Mouse (Mus musculus): Measurements from ENCODE around the gene Gm5134. TPM values are rescaled to one million over a fixed set of nuclear protein-coding genes. Genes with fewer than 3 reads are reported as not detected.

Gene Gm5134
- total and polyA plus RNA-seq, 3 experiments: not detected

GRCm38 (mm10) chr10:75936909-75937667, 17.2 kb upstream of the Gm5134 start:
- 48% methylated on average over 18 of the region's 18 CpGs for WGBS
- DNase-seq: no peak
- Histone ChIP-seq H3K9ac (ENCODE audit: low read depth, low read length) (peak overlapping the region; percentile 55), H3K4me1 (ENCODE audit: control insufficient read depth, insufficient read depth, low read length) (peaks cover 9% of the 10 kb centered on the region), H3K36me3 (ENCODE audit: control insufficient read depth, insufficient read depth, low read length) (no peaks in the 10 kb centered on the region), H3K27ac (peak overlapping the region; percentile 84; the same call in 1 of the 2 replicates), H3K79me2 (replicated peaks; ENCODE audit: control insufficient read depth, insufficient read depth, low read length) (no peaks in the 10 kb centered on the region), H3K27me3 (ENCODE audit: control insufficient read depth, insufficient read depth, low read length) (no peaks in the 10 kb centered on the region), H3K4me3 (peak overlapping the region; percentile 55)
- TF ChIP-seq POLR2A (IDR thresholded peaks at IDR 0.05; ENCODE audit: insufficient read depth, low read depth, low read length) (peak; percentile 26; the same call in 1 of the 2 replicates), EP300 (IDR thresholded peaks at IDR 0.05; ENCODE audit: insufficient read depth, low read depth, low read length) (no peak), CTCF (IDR thresholded peaks at IDR 0.05) (0 out of 2 replicates have a peak, but pooled peaks have one; percentile 1)
- intact Hi-C loops (cut with DNase I): no loop called here

GRCm38 (mm10) chr10:75937851-75938643, 16.3 kb upstream of the Gm5134 start:
- peak overlapping the region; percentile 40; the same call in 1 of the 2 replicates for H3K27ac ChIP-seq
- intact Hi-C loops (cut with DNase I): no loop called here
- no peaks in the 10 kb centered on the region for H3K36me3 ChIP-seq (ENCODE audit: control insufficient read depth, insufficient read depth, low read length)
- no peaks in the 10 kb centered on the region for H3K79me2 ChIP-seq (replicated peaks; ENCODE audit: control insufficient read depth, insufficient read depth, low read length)
- no peak overlapping the region for H3K9ac ChIP-seq (ENCODE audit: low read depth, low read length)
- DNase-seq: peak in 1 of 2 experiments; percentile 44
- H3K27me3 ChIP-seq (ENCODE audit: control insufficient read depth, insufficient read depth, low read length): no peaks in the 10 kb centered on the region
- H3K4me3 ChIP-seq: no peak overlapping the region
- no peak for TF ChIP-seq CTCF (IDR thresholded peaks at IDR 0.05)
- no peak for TF ChIP-seq EP300 (IDR thresholded peaks at IDR 0.05; ENCODE audit: insufficient read depth, low read depth, low read length)
- 0 out of 2 replicates have a peak, but pooled peaks have one; percentile 0 for TF ChIP-seq POLR2A (IDR thresholded peaks at IDR 0.05; ENCODE audit: insufficient read depth, low read depth, low read length)
- WGBS: 31% methylated on average over 10 of the region's 10 CpGs
- H3K4me1 ChIP-seq (ENCODE audit: control insufficient read depth, insufficient read depth, low read length): peaks cover 5% of the 10 kb centered on the region

GRCm38 (mm10) chr10:75939481-75940234, 14.7 kb upstream of the Gm5134 start:
- no peak overlapping the region for H3K4me3 ChIP-seq
- H3K27me3 ChIP-seq (ENCODE audit: control insufficient read depth, insufficient read depth, low read length): no peaks in the 10 kb centered on the region
- 71% methylated on average over 9 of the region's 9 CpGs for WGBS
- H3K9ac ChIP-seq (ENCODE audit: low read depth, low read length): no peak overlapping the region
- no peaks in the 10 kb centered on the region for H3K36me3 ChIP-seq (ENCODE audit: control insufficient read depth, insufficient read depth, low read length)
- no peaks in the 10 kb centered on the region for H3K79me2 ChIP-seq (replicated peaks; ENCODE audit: control insufficient read depth, insufficient read depth, low read length)
- intact Hi-C loops (cut with DNase I): no loop called here
- no peak overlapping the region for H3K27ac ChIP-seq
- TF ChIP-seq POLR2A (IDR thresholded peaks at IDR 0.05; ENCODE audit: insufficient read depth, low read depth, low read length) (no peak), EP300 (IDR thresholded peaks at IDR 0.05; ENCODE audit: insufficient read depth, low read depth, low read length) (no peak), CTCF (IDR thresholded peaks at IDR 0.05) (no peak)
- peaks cover 6% of the 10 kb centered on the region for H3K4me1 ChIP-seq (ENCODE audit: control insufficient read depth, insufficient read depth, low read length)
- no peak for DNase-seq

GRCm38 (mm10) chr10:75940520-75940919, 13.8 kb upstream of the Gm5134 start, which contains the start of gene Gm867:
TSS of gene Gm867 (minus strand) at chr10:75940672.
- intact Hi-C loops (cut with DNase I): no loop called here
- no peak for TF ChIP-seq EP300 (IDR thresholded peaks at IDR 0.05; ENCODE audit: insufficient read depth, low read depth, low read length)
- 0 out of 2 replicates have a peak, but pooled peaks have one; percentile 16 for TF ChIP-seq POLR2A (IDR thresholded peaks at IDR 0.05; ENCODE audit: insufficient read depth, low read depth, low read length)
- DNase-seq: no peak
- no peaks in the 10 kb centered on the region for H3K27me3 ChIP-seq (ENCODE audit: control insufficient read depth, insufficient read depth, low read length)
- H3K27ac ChIP-seq: no peak within 1 kb of the TSS
- no peak within 1 kb of the TSS for H3K4me3 ChIP-seq
- WGBS: 58% methylated on average over 5 of the region's 5 CpGs
- no peak within 1 kb of the TSS for H3K9ac ChIP-seq (ENCODE audit: low read depth, low read length)
- H3K4me1 ChIP-seq (ENCODE audit: control insufficient read depth, insufficient read depth, low read length): peaks cover 4% of the 10 kb centered on the region
- no peaks in the 10 kb centered on the region for H3K79me2 ChIP-seq (replicated peaks; ENCODE audit: control insufficient read depth, insufficient read depth, low read length)
- no peaks in the 10 kb centered on the region for H3K36me3 ChIP-seq (ENCODE audit: control insufficient read depth, insufficient read depth, low read length)

GRCm38 (mm10) chr10:75941042-75941824, 13.1 kb upstream of the Gm5134 start:
- H3K9ac ChIP-seq (ENCODE audit: low read depth, low read length): no peak overlapping the region
- intact Hi-C loops (cut with DNase I): no loop called here
- H3K27ac ChIP-seq: no peak overlapping the region
- WGBS: 79% methylated on average over 9 of the region's 9 CpGs
- H3K27me3 ChIP-seq (ENCODE audit: control insufficient read depth, insufficient read depth, low read length): no peaks in the 10 kb centered on the region
- DNase-seq: peak in 1 of 2 experiments; percentile 7
- TF ChIP-seq CTCF (IDR thresholded peaks at IDR 0.05) (no peak), EP300 (IDR thresholded peaks at IDR 0.05; ENCODE audit: insufficient read depth, low read depth, low read length) (no peak), POLR2A (IDR thresholded peaks at IDR 0.05; ENCODE audit: insufficient read depth, low read depth, low read length) (no peak)
- H3K4me3 ChIP-seq: no peak overlapping the region
- H3K4me1 ChIP-seq (ENCODE audit: control insufficient read depth, insufficient read depth, low read length): peaks cover 4% of the 10 kb centered on the region
- no peaks in the 10 kb centered on the region for H3K79me2 ChIP-seq (replicated peaks; ENCODE audit: control insufficient read depth, insufficient read depth, low read length)
- no peaks in the 10 kb centered on the region for H3K36me3 ChIP-seq (ENCODE audit: control insufficient read depth, insufficient read depth, low read length)
